Mouse (Mus musculus) adrenal gland, adult 18-20 months (tissue): ENCODE results near the gene Pdzrn3. TPM values are rescaled to one million over a fixed set of nuclear protein-coding genes. Genes with fewer than 3 reads are reported as not detected.

ENCODE experiments used
- DNase-seq, 2 experiments: peaks; one replicate each; pipeline ENCODE4 v3.0.0; 2021 to 2022; ENCODE audit warnings: low spot score in 2 of 2
- total RNA-seq, 2 experiments: library from RNA; stranded (reverse); gene quantifications; 1 replicate in 1 of 2; 2 replicates in 1 of 2; pipeline ENCODE4 v1.2.3; 2021

The Pdzrn3 gene
- total RNA-seq, 2 experiments from 2014 or later = 18.0 to 19.5 TPM

DNA sequence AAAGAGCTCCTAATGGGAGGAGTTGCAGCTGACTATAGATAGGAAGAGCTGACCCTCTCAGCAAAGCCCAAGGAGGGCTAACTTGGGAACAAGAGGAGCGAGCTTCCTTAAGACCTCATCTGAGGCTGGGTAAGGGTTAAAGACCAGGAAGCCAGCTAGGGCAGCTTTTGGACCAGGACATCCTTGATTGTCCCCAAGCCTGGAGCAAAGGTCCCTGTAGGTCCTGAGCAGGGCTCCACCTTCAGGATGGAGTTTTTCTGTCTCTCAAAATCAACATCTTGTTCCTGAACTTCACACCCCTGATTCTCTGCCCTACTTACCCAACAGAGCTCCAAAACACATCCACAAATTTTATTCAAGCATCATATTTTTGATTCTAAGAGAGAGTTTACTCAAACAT lies 3.5 kb downstream of the Pdzrn3 start:
- DNase-seq = no peak

DNA sequence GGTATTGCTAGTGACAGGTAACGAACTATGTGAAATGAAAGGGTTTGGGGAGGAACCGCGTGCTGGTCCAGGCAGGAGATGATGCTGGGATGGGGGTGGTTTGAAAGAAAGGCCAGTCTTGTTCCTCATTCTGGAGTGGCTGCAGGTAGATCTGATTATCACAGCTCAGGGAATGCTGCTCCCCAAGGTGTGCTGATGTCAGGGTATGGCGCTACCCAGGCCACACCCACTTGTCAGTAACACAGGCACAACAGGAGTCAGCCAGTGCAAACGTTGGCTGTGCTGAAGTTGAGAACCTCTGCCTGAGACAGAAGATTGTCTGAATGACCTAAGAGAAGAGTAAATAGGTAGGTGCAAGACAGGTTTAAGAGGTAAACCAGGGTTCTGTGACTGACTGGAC lies 4.7 kb downstream of the Pdzrn3 start:
- no peak for DNase-seq

DNA sequence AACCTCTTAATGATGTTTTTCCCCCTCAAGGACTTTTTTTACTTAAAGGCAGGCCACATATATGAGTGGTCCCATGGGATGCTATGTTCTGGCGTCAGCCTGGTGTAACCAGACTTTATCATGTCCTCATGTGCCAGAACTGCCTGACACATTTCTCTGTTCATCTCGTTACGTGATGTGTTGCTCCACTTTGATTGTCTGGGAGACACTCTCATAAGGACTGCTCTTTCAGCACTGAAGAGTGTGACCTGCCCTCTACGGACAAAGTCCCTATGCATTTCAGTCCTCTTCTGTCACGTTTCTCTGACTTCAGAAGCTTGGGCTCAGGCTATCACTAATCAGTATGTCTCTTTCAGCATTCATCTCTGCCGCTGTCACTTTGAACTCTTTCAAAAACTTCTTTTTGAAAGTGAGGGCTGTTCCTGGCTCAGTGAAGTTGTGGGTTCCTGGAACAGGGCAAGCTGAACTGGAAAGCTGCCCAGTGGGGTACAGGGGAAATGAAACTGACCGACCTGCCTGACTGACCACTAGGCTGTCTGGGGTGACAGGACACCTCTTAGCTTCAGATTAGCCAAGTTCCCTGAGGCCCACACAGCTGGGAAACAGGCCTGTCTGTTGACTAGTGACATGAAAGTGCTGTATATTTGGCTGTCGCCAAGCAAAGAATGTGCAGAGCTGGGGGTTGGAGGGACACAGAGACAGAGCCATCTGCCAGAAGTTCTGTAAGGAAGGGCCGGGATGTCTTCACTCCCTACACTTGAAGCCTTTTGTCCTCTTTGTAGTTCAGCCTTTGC lies 10.7 kb downstream of the Pdzrn3 start:
- DNase-seq = no peak

DNA sequence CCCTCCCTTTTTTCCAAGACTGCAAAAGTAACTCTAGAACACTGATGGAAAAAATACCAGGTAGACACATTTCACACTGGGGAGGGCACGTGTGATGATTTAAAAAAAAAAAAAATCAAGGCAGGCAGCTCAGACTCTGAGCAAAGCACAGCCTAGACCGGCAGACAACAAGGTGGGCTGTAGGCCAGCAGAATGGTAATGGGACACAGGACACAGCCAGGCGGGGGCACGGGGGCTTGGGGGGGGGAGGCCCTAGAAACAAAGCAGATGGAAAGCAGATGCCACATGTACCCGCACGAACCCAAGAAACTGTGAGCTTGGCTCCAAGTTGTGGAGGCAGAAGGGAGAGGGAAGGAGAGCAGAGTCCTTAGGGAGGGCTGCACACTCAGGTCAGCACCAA lies 11.9 kb downstream of the Pdzrn3 start:
- DNase-seq = no peak

DNA sequence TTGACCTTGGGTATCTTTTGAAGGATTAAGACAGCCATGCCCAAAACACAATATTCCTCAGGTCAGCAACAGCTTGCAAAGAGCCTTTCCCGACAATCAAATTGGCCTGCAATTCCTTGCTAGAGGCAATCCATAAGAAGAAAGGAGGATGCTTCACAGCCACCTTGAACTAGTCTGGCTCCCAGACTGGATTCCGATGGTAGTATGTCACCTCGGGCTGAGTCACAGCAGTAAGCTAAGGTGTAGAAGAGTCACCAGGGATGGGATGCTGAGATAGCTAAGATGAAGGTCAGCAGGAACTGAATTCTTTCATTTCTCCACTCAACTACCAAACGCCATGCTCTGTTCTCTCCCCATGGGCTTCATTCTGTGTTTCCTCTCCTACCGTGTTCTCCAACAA lies 13.8 kb downstream of the Pdzrn3 start:
- no peak for DNase-seq

DNA sequence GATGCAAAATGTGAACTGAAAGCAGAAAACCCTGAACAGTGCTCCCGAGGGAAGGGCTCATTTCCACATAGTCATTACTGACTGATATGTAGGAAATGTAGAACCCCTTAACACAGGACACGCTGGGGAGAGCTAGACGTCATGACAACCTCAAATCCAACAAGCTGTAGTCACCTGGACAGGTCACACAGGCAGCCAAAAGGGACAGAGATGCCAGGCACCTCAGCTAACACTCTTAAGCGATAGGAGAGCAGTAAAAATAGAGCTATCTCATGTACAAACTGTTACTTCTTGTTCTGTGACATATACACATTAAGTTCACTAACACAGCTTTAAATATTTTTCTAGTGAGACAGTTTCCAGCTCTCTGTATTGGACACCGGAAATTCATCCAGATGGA lies 15.0 kb downstream of the Pdzrn3 start:
- DNase-seq = no peak

DNA sequence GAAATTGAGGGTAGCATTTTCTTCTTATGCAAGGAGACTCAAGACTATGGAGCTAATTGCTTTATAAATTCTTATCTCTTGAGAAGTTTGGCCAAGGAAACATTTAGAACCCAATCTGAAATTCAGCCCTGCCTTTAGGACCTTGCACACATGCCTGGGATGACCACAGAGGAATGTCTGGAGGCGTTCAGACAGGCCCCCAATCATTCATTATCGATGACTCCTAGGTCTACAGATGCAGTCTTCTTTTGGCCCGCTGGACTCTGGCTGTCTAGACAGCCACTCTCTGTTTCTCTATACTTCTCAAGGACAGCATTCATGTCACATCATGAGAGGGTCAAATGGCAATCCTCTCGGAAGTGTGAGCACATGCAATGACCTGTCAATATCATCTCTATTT lies 15.4 kb downstream of the Pdzrn3 start:
- DNase-seq = no peak

DNA sequence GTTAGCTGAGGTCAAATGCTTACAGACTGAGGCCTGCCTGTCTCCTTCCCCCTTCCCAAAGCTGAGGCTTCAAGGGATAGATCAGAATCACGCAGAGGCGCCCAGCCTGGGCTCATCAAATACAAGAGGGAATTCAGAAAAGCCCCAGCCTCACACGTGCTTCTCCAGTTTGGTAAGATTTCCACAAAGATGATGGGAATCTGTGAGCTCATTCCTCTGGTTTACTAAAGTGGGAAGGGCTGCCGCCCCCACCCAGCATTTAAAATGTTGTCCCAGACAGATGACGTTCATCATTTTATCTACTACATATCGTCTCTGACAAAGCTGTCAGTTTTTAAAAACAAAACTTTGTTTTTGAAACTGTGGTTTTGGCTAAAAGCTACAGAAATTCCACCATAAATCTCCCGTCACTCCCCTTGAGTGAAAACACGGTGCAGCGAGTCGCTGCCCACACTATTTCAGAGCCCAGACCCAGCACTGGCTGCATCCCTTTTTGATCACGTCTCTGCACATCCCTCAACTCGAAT lies 17.4 kb downstream of the Pdzrn3 start:
- DNase-seq = no peak

DNA sequence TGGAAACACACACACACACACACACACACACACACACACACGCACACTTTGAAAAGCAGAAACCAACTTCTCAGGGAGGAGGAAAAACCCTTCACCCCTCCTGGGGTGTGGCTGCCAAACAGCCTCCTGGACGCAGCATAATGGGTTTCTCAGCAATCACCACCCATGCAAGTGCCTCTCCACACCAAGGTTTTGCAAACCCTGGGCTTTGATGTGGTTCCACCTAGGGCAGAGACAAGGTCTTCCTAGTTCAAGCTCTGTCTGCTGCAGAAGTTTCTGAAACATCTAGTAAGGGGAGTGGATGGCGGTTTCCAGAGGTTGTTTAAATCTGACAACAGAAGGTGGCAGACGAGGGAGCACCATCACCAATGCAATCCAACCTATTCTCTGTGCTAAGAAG lies 18.1 kb downstream of the Pdzrn3 start:
- no peak for DNase-seq

DNA sequence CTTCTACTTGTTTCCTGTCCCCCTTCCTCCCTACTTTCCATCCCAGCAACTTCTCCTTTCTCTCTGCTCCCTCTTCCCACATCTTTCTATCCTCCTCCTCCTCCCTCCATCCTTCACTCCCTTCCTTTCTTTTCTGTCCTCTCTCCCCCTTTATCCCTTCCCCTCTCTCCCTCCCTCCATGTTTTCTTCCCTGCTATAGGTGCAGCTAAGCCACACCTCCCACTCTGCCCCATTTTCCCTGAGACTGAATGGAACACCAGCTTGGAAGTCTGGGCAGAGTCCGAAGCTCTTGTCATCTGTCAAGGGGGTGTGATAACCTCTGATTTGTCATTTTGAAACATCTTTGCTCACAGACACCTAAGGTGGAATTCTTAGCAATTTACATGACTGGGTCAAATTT lies 22.8 kb downstream of the Pdzrn3 start:
- no peak for DNase-seq

DNA sequence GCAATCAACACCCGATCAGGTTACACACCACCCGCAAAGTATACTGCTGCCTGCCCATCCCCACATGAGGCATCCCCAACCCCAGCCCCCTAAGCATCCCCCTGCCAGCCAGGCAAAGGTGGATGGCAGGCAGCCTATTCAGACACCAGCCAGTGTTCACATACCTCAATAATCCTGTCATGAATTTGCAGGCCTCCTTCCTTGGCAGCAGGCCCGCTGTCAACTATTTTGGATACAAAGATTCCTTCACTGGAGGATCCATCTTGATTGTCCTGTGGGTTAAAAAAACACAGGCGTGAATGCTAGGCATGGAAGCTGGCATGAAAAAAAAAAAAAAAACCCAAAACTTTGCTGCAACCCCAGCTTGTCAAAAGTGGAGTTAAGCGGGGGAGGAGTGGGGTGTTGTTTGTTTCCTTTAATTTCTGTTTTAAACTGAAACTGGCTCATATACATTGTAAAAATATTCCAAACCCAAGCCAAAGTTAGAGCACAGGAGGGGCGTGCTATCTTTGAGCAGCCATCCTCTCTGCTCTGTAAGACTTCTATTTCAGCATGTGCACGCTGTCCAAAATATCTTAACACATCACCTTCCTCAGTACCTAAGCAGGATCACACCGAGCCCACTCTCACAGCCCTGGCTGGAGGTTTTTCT lies 23.3 kb downstream of the Pdzrn3 start:
- DNase-seq = no peak

DNA sequence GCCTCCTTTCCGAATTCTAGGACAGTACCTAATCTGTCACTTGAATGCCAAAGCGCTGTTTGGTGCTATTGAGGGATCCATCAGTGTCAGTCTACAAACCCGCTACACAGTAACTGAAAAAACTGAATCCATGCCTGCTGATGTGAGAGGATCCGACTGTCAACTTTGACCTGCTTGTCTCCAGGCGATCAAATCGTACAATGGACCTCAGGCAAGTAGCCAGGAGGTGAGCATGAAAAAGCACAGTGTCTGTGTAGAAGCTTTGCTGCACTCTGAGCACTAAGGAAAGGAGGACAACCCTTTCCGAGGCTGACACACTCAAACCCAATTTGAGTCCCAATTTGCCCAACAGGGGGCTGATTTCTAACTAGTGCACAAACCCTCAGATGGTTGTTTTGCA lies 24.0 kb downstream of the Pdzrn3 start:
- no peak for DNase-seq

DNA sequence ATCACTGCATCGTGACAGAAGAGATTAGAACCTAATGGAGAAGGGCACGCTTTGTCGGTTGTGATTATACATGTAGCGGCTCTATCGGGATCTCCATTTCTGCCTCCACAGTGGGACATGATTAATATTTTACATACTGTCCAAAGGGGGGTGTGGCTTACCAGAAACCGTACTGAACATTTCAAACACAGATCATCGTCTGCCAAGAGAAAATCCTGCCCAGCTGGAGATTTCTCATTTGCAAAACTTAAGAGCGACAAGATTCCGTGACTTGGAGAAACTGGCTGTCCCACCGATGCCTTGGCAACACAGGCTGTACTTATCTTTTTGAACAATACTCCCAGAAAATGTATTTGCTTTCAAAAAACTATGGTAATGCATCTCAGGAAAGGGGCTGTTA lies 25.1 kb downstream of the Pdzrn3 start:
- DNase-seq = no peak

DNA sequence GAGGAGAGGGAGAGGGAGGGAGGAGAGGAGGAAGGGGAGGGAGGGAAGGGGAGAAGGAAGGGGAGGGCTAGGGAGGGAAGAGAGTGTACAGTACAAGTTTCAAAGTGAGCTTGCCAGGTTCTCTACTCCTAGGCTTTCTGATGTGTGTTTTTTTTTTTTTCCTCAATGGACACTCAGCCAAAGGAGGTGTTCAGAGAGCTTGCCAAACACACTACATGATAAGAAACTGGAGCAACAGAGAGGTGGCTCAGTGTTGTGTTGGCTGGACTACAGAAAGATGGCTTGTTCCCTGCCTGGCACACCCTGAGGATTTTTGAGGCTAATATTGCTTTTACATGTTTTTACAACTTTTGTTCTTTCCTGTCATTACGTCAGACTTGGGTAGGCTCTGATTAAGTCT lies 26.6 kb downstream of the Pdzrn3 start:
- DNase-seq = no peak

DNA sequence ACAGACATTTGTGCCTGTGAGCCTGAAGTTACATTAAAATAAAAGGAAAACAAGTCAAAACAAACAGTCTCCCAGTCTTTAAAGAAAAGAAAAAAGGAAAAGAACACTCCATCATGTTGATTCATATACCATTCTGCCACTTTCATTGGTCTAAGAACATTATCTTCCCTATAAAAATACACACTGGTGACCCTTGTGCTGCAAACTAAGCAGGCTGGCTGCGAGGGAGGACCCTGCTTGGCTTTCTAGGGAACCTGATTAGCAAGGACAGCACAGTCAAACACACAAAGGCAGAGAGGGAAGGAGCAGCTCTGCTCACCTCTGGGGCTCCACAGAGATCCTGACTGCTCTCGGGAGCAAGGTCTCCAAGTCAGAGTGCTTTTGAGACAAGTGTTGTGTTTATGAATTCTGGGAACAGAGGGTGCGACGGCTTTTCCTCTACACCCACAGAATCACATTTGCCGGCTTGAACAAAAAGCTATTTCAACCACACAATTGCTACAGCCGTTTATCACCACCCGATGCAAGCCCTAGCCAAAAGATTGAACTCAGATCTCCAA lies 27.2 kb downstream of the Pdzrn3 start:
- no peak for DNase-seq

DNA sequence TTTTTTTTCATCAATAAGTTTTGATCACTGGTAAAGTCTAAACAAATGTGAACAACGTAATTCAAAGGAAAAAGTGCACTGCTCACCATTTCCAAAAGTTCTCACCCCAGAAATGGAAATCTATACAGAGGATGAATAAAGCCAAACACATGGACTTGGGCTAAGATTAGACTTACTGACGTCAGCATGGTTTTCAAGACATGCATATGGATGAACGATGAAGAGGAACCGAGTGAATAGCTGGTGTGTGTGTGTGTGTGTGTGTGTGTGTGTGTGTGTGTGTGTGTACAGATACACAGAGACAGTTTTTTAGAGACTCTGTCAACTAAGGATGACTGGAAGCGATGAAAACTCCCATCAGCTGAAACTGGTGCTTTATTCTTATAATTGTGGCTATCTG lies 29.2 kb downstream of the Pdzrn3 start:
- no peak for DNase-seq

DNA sequence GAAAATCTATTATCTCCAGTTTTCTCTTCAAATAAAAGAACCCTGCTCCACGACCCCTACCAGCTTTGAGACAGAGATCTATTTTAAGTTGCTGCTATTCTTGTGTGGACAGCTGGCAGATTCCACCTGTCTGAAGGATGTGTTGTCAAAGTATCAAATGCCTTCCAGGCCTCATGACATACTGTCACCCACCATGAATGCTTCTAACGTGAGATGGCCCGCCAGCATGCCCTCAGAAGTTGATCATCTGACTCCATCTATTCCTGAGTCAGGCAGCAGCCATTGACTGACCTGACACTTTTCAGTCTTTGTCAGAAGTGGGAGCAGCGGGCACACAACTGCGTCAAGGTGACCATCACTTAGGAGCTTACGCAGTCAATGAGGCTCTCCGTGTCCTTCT lies 37.6 kb downstream of the Pdzrn3 start:
- no peak for DNase-seq

DNA sequence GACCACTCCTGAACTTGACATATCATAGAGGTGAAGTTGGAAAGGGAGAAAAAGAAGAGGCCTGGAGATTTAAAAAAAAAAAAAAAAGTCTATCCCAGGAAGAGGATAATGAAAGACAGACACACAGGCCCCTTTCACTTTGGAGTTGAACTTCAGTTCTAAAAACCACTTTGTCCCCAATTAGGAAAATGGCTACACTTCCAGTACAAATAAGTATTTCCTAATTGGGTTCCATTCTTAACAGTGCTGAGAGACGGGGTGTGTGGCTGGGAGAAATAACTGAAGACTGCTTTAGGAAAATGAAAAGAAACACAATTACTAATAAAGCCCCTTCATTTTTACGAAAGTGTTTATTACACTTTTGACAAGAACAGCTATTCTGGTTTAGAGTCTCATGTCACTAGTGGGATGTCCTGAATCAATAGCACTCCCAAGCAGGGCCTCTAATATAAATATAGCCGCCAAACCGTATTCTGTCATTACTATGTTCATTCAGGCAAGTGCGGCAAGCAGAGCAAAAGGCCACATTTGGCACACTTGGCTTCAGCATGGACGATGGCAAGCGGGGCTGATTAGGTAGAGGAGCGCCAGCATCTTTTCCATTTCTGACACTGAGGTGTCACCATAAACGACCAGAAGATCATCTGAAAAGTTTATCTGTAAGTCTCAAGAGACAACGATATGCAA lies 39.7 kb downstream of the Pdzrn3 start:
- DNase-seq = no peak

DNA sequence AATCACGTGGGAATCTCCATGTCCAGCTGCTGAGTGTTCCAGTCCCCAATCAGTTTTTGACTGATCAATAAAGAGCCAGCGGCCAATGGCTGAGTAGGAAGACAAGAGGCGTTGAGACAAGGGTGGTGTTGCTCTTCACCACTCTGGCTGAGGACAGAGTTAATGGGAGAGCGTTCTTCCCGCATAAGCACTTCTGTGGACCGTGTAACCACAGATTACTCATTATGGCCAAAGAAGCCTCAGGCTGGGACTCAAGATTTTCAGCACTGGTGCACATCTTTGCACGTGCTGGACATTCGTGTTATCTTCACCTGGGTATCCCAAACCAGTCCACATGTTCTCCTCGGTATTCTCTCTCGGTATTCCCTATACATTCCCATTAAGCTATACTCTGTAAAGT lies 41.0 kb downstream of the Pdzrn3 start:
- DNase-seq = no peak

DNA sequence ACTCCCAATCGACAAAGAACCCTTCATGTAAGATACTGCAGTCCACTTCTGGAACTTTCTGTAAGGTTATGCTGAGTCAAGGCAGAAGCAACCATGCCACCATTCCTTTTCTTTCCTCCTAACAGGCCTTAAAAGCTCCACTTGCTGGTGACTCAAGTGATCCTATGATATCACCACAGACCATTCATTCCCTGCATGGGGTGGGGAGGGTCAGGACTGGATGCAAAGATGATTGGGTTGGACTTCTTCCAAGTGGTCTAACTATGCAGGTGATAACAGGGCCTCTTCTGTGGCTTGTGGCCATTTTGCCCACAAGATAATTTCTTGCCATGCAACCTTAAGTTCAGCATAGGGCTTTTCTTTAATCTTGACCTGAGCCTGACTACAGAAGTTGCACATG lies 42.0 kb downstream of the Pdzrn3 start:
- no peak for DNase-seq

DNA sequence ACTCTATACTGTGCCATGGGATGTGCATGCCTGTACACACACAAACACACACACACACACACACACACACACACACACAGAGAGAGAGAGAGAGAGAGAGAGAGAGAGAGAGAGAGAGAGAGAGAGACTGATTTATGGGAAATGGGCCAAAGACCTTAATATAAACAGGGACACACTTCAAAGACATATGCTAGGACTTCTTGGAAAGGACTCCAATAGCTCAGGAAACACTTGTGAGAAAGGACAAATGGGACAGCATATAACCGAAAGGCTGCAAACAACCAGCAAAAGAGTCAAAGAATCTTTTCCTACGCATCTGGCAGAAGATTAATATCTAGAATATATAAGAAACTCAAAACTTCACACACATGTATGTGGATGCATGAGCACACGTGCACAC lies 43.2 kb downstream of the Pdzrn3 start:
- DNase-seq = no peak

DNA sequence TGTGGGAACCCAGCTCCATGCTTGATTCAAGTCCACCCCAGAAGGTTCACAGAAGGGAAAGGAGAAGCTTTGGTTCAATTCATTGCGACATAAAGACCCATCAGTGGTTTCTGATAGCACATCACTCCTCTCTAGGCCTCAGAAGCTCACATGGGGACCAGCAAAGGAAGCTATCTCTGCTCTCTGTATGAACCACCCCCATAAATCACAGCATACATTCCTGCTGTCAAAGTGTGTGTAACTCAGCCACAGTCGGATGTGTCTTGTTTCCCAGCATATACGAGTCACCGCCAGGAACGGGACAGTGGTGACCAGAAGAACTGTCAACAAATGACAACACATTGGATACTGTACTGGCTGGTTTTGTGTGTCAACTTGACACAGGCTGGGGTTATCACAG lies 47.3 kb downstream of the Pdzrn3 start:
- DNase-seq = no peak
